Mouse (Mus musculus): ENCODE measurements around the gene Ndufa11. TPM values are rescaled to one million over a fixed set of nuclear protein-coding genes. Genes with fewer than 3 reads are reported as not detected.

The Ndufa11 gene
- polyA plus RNA-seq, 1 experiment from 2014 or later = 449 TPM

- DNase-seq (peak; percentile 76), ATAC-seq (ENCODE audit: insufficient read depth) (peak; percentile 67)
- Histone ChIP-seq H3K9me3 (ENCODE audit: low read depth, low read length) (no peaks in the 10 kb centered on the region), H3K36me3 (ENCODE audit: insufficient read depth) (peaks cover 10% of the 10 kb centered on the region), H3K4me2 (peak overlapping the region; percentile 10; the same call in 1 of the 2 replicates), H3K9ac (peak overlapping the region; percentile 33; the same call in 1 of the 2 replicates), H3K27me3 (ENCODE audit: insufficient read depth, low read length) (no peaks in the 10 kb centered on the region), H3K4me1 (ENCODE audit: insufficient read depth) (peaks cover 18% of the 10 kb centered on the region), H3K4me3 (ENCODE audit: low read depth, low read length) (no peak overlapping the region), H3K27ac (ENCODE audit: low read depth) (peak overlapping the region; percentile 54; the same call in 1 of the 2 replicates)
- 0 out of 2 replicates have a peak, but pooled peaks have one; percentile 3 for TF ChIP-seq CTCF (IDR thresholded peaks at IDR 0.05; ENCODE audit: low read depth)
- WGBS = 7% methylated on average over 12 of the region's 12 CpGs
These were observed 10.6 kb downstream of the Ndufa11 start for GRCm38 (mm10) chr17:56728117-56728516.

- ATAC-seq (ENCODE audit: insufficient read depth) (no peak), DNase-seq (no peak)
- Histone ChIP-seq H3K27ac (ENCODE audit: low read depth) (0 out of 2 replicates have a peak overlapping the region, but pooled peaks have one; percentile 38), H3K9me3 (ENCODE audit: low read depth, low read length) (no peaks in the 10 kb centered on the region), H3K36me3 (ENCODE audit: insufficient read depth) (no peaks in the 10 kb centered on the region), H3K27me3 (ENCODE audit: insufficient read depth, low read length) (no peaks in the 10 kb centered on the region), H3K4me3 (ENCODE audit: low read depth, low read length) (no peak overlapping the region), H3K4me1 (ENCODE audit: insufficient read depth) (peaks cover 18% of the 10 kb centered on the region), H3K9ac (no peak overlapping the region), H3K4me2 (no peak overlapping the region)
- TF ChIP-seq CTCF (IDR thresholded peaks at IDR 0.05; ENCODE audit: low read depth) = no peak
- WGBS = 44% methylated on average over 6 of the region's 6 CpGs
These were observed 11.6 kb downstream of the Ndufa11 start for GRCm38 (mm10) chr17:56729151-56729550.

DNA sequence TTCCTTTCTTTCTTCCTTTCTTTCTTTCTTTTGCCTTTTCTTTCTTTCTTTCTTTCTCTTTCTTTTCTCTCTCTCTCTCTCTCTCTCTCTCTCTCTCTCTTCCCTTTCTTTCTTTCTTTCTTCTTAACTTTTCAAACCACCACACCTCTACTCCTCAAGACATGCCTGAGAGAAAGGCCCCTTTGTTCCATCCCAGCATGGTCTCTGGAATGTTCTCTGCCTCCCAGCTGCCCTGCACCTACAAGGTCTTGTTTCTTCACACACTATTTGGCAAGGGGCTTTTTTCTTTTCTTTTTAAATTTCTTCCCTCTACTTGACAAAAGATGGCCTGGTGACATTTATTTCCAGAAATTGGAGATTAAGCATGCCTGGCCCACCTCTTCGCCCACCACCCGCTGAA is 12.1 kb downstream of the Ndufa11 start:
- ATAC-seq (ENCODE audit: insufficient read depth) (no peak), DNase-seq (no peak)
- Histone ChIP-seq H3K36me3 (ENCODE audit: insufficient read depth) (no peaks in the 10 kb centered on the region), H3K9me3 (ENCODE audit: low read depth, low read length) (no peaks in the 10 kb centered on the region), H3K27ac (ENCODE audit: low read depth) (no peak overlapping the region), H3K9ac (no peak overlapping the region), H3K4me3 (ENCODE audit: low read depth, low read length) (no peak overlapping the region), H3K4me1 (ENCODE audit: insufficient read depth) (peaks cover 18% of the 10 kb centered on the region), H3K27me3 (ENCODE audit: insufficient read depth, low read length) (no peaks in the 10 kb centered on the region), H3K4me2 (no peak overlapping the region)
- 57% methylated on average over 2 of the region's 2 CpGs for WGBS
- TF ChIP-seq CTCF (IDR thresholded peaks at IDR 0.05; ENCODE audit: low read depth) = no peak

DNA sequence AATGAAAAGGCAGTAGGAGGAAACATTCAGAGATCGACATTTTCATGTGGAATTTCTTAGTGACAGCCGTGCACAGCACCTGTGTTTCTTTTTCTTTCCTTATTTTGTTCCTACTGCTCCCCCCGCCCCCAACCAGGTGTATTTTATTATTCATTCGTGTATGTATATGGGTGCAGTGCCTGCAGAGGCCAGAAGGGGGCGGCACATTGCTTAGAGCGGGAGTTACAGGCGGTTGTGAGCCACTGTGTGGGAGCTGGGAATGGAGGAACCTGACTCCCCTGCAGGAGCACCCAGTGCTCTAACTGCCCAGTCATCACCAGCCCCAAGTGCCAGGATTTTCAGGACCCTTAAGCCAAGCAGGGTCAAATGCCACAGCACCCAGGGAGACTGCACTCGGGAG is 19.0 kb downstream of the Ndufa11 start:
- Histone ChIP-seq H3K27me3 (ENCODE audit: insufficient read depth, low read length) (no peaks in the 10 kb centered on the region), H3K4me3 (ENCODE audit: low read depth, low read length) (no peak overlapping the region), H3K4me1 (ENCODE audit: insufficient read depth) (no peaks in the 10 kb centered on the region), H3K4me2 (no peak overlapping the region), H3K27ac (ENCODE audit: low read depth) (no peak overlapping the region), H3K36me3 (ENCODE audit: insufficient read depth) (no peaks in the 10 kb centered on the region), H3K9ac (no peak overlapping the region), H3K9me3 (ENCODE audit: low read depth, low read length) (no peaks in the 10 kb centered on the region)
- peak; percentile 56 for TF ChIP-seq CTCF (IDR thresholded peaks at IDR 0.05; ENCODE audit: low read depth)
- 39% methylated on average over 8 of the region's 8 CpGs for WGBS
- peak; percentile 19 for DNase-seq
- ATAC-seq (ENCODE audit: insufficient read depth) = no peak

- ATAC-seq (ENCODE audit: insufficient read depth) = no peak
- Histone ChIP-seq H3K9me3 (ENCODE audit: low read depth, low read length) (no peaks in the 10 kb centered on the region), H3K4me2 (no peak overlapping the region), H3K9ac (no peak overlapping the region), H3K36me3 (ENCODE audit: insufficient read depth) (no peaks in the 10 kb centered on the region), H3K27me3 (ENCODE audit: insufficient read depth, low read length) (no peaks in the 10 kb centered on the region), H3K4me1 (ENCODE audit: insufficient read depth) (no peaks in the 10 kb centered on the region), H3K4me3 (ENCODE audit: low read depth, low read length) (no peak overlapping the region), H3K27ac (ENCODE audit: low read depth) (no peak overlapping the region)
- 75% methylated on average over 10 of the region's 10 CpGs for WGBS
- TF ChIP-seq CTCF (IDR thresholded peaks at IDR 0.05; ENCODE audit: low read depth) = no peak
- DNase-seq = no peak
These were observed 20.7 kb downstream of the Ndufa11 start for GRCm38 (mm10) chr17:56738221-56738620.

DNA sequence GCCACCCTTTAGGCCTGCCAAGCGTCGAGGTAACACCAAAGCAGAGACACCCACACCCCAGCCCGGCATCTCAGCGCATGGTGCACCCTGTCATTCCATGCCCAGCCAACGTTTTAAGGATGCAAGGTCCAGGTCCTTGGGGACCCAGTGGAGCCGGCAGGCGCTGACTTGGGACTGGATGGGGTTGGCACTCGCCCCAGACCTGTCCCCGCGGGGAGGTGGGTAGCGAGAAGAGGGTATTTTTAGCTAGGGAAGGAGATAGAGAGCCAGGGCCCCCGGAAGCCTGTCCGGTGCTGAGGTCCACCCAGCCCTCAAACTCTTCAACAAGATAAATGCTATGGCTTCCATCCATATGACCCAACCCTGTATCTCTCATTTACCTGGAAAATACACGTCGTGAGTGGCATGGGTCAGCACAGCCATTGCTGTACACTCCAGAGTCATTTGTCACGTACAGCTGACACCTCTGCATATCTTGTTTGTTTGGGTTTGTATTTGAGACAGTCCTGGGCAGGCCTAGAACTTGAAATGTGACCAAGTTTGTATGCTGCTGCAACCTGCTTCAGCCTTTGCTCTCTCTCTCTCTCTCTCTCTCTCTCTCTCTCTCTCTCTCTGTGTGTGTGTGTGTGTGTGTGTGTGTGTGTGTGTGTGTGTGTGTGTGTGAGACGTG is 22.7 kb downstream of the Ndufa11 start:
- TF ChIP-seq CTCF (IDR thresholded peaks at IDR 0.05; ENCODE audit: low read depth) = no peak
- H3K4me1 ChIP-seq (ENCODE audit: insufficient read depth) = no peaks in the 10 kb centered on the region
- H3K36me3 ChIP-seq (ENCODE audit: insufficient read depth) = no peaks in the 10 kb centered on the region
- DNase-seq (no peak), ATAC-seq (ENCODE audit: insufficient read depth) (no peak)
- H3K4me3 ChIP-seq (ENCODE audit: low read depth, low read length) = no peak overlapping the region
- H3K9ac ChIP-seq = no peak overlapping the region
- 68% methylated on average over 17 of the region's 17 CpGs for WGBS
- H3K27ac ChIP-seq (ENCODE audit: low read depth) = no peak overlapping the region
- no peak overlapping the region for H3K4me2 ChIP-seq
- H3K27me3 ChIP-seq (ENCODE audit: insufficient read depth, low read length) = no peaks in the 10 kb centered on the region
- H3K9me3 ChIP-seq (ENCODE audit: low read depth, low read length) = no peaks in the 10 kb centered on the region

DNA sequence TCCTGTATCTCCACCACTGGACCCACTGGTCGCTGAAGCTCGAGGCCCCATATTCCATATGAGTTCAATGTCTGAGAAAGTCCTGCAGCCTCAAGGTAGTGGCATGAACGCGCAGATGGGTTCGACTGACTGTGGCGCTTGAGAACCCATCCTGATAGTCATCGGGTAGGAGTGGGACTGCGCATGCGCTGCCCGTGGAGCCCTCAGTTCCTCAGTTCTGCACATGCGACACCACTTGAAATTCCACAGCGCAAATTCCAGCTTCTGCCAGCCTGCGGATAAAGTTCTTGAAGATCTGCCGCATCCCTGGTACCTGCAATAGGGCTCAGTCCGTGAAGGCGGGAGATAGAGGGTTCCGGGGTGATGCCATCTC is 23.2 kb downstream of the Ndufa11 start:
- no peaks in the 10 kb centered on the region for H3K27me3 ChIP-seq (ENCODE audit: insufficient read depth, low read length)
- ATAC-seq (ENCODE audit: insufficient read depth) = peak; percentile 38; the same call in 1 of the 2 replicates
- WGBS = 64% methylated on average over 17 of the region's 17 CpGs
- no peaks in the 10 kb centered on the region for H3K36me3 ChIP-seq (ENCODE audit: insufficient read depth)
- no peak overlapping the region for H3K4me2 ChIP-seq
- no peaks in the 10 kb centered on the region for H3K9me3 ChIP-seq (ENCODE audit: low read depth, low read length)
- no peak overlapping the region for H3K9ac ChIP-seq
- no peak overlapping the region for H3K27ac ChIP-seq (ENCODE audit: low read depth)
- no peaks in the 10 kb centered on the region for H3K4me1 ChIP-seq (ENCODE audit: insufficient read depth)
- H3K4me3 ChIP-seq (ENCODE audit: low read depth, low read length) = no peak overlapping the region
- DNase-seq = no peak
- no peak for TF ChIP-seq CTCF (IDR thresholded peaks at IDR 0.05; ENCODE audit: low read depth)
